Mouse (Mus musculus): Measurements from ENCODE around the gene Mis18a. TPM values are rescaled to one million over a fixed set of nuclear protein-coding genes. Genes with fewer than 3 reads are reported as not detected.

The Mis18a gene
- polyA plus RNA-seq, 1 experiment: 4.6 TPM

- H3K27me3 ChIP-seq (ENCODE audit: control insufficient read depth, insufficient read depth, insufficient read length): no peaks in the 10 kb centered on the region
- H3K4me2 ChIP-seq (ENCODE audit: low read depth): no peak overlapping the region
- no peak for TF ChIP-seq REST (IDR thresholded peaks at IDR 0.05; ENCODE audit: insufficient read depth, insufficient read length)
- no peak for TF ChIP-seq SRF (IDR thresholded peaks at IDR 0.05; ENCODE audit: control insufficient read depth, insufficient read length, low read depth)
- no peak for TF ChIP-seq E2F4 (IDR thresholded peaks at IDR 0.05; ENCODE audit: insufficient read depth)
- no peak for TF ChIP-seq POLR2AphosphoS2 (IDR thresholded peaks at IDR 0.05; ENCODE audit: insufficient read length, low read depth)
- TF ChIP-seq TCF3 (IDR thresholded peaks at IDR 0.05; ENCODE audit: insufficient read length, low read depth): no peak
- TF ChIP-seq MYOD1 (IDR thresholded peaks at IDR 0.05; ENCODE audit: control insufficient read depth in 1 of 3, insufficient read length in 2 of 3, low read depth in 2 of 3): no peak
- no peak for TF ChIP-seq MAX (IDR thresholded peaks at IDR 0.05; ENCODE audit: low read depth)
- TF ChIP-seq CEBPB (IDR thresholded peaks at IDR 0.05; ENCODE audit: insufficient read depth, poor library complexity, severe bottlenecking): no peak
- no peak for TF ChIP-seq MYOG (IDR thresholded peaks at IDR 0.05; ENCODE audit: control insufficient read depth in 1 of 3, insufficient read depth in 1 of 3, insufficient read length in 2 of 3, low read depth in 2 of 3)
- TF ChIP-seq USF1 (IDR thresholded peaks at IDR 0.05; ENCODE audit: low read depth): no peak
- no peak overlapping the region for H3K4me3 ChIP-seq
- no peak overlapping the region for H3ac ChIP-seq (ENCODE audit: control insufficient read depth, insufficient read length)
- H3K79me2 ChIP-seq (ENCODE audit: control insufficient read depth, insufficient read depth): no peaks in the 10 kb centered on the region
- peaks cover 8% of the 10 kb centered on the region for H3K36me3 ChIP-seq (ENCODE audit: control insufficient read depth, insufficient read depth)
These were observed 21.0 kb upstream of the Mis18a start for GRCm38 (mm10) chr16:90748169-90748568.

- no peak overlapping the region for H3K4me3 ChIP-seq
- H3ac ChIP-seq (ENCODE audit: control insufficient read depth, insufficient read length): no peak overlapping the region
- no peaks in the 10 kb centered on the region for H3K79me2 ChIP-seq (ENCODE audit: control insufficient read depth, insufficient read depth)
These were observed 19.9 kb upstream of the Mis18a start for GRCm38 (mm10) chr16:90747143-90747542.

GRCm38 (mm10) chr16:90738092-90738956 is 11.1 kb upstream of the Mis18a start, which contains the start of gene Mrap:
Mrap (plus strand) TSS chr16:90738207.
- H3K27me3 ChIP-seq (ENCODE audit: control insufficient read depth, insufficient read depth, insufficient read length): no peaks in the 10 kb centered on the region
- no peaks in the 10 kb centered on the region for H3K36me3 ChIP-seq (ENCODE audit: control insufficient read depth, insufficient read depth)
- H3K4me2 ChIP-seq (ENCODE audit: low read depth): no peak within 1 kb of the TSS
- no peak within 1 kb of the TSS for H3K4me3 ChIP-seq
- no peak for TF ChIP-seq USF1 (IDR thresholded peaks at IDR 0.05; ENCODE audit: low read depth)
- TF ChIP-seq TCF12 (IDR thresholded peaks at IDR 0.05; ENCODE audit: insufficient read depth, poor library complexity, severe bottlenecking): no peak
- TF ChIP-seq REST (IDR thresholded peaks at IDR 0.05; ENCODE audit: insufficient read depth, insufficient read length): no peak
- no peak for TF ChIP-seq MYOG (IDR thresholded peaks at IDR 0.05; ENCODE audit: control insufficient read depth in 1 of 3, insufficient read depth in 1 of 3, insufficient read length in 2 of 3, low read depth in 2 of 3)
- no peak for TF ChIP-seq MAX (IDR thresholded peaks at IDR 0.05; ENCODE audit: low read depth)
- no peak for TF ChIP-seq TCF3 (IDR thresholded peaks at IDR 0.05; ENCODE audit: insufficient read length, low read depth)
- TF ChIP-seq POLR2A (IDR thresholded peaks at IDR 0.05; ENCODE audit: insufficient read length, low read depth): no peak
- TF ChIP-seq E2F4 (IDR thresholded peaks at IDR 0.05; ENCODE audit: insufficient read depth): no peak
- TF ChIP-seq MYOD1 (IDR thresholded peaks at IDR 0.05; ENCODE audit: control insufficient read depth in 1 of 3, insufficient read length in 2 of 3, low read depth in 2 of 3): no peak
- TF ChIP-seq CEBPB (IDR thresholded peaks at IDR 0.05; ENCODE audit: insufficient read depth, poor library complexity, severe bottlenecking): no peak
- no peak for TF ChIP-seq SRF (IDR thresholded peaks at IDR 0.05; ENCODE audit: control insufficient read depth, insufficient read length, low read depth)
- no peak for TF ChIP-seq POLR2AphosphoS2 (IDR thresholded peaks at IDR 0.05; ENCODE audit: insufficient read length, low read depth)
- H3ac ChIP-seq (ENCODE audit: control insufficient read depth, insufficient read length): no peak within 1 kb of the TSS
- H3K79me2 ChIP-seq (ENCODE audit: control insufficient read depth, insufficient read depth): no peaks in the 10 kb centered on the region

More at GRCm38 (mm10) chr16:90747143-90747542, 19.9 kb upstream of the Mis18a start:
- Histone ChIP-seq H3K36me3 (ENCODE audit: control insufficient read depth, insufficient read depth) (peaks cover 4% of the 10 kb centered on the region), H3K4me2 (ENCODE audit: low read depth) (no peak overlapping the region), H3K27me3 (ENCODE audit: control insufficient read depth, insufficient read depth, insufficient read length) (no peaks in the 10 kb centered on the region)
- TF ChIP-seq POLR2A (IDR thresholded peaks at IDR 0.05; ENCODE audit: insufficient read length, low read depth) (no peak), REST (IDR thresholded peaks at IDR 0.05; ENCODE audit: insufficient read depth, insufficient read length) (no peak), E2F4 (IDR thresholded peaks at IDR 0.05; ENCODE audit: insufficient read depth) (no peak), TCF3 (IDR thresholded peaks at IDR 0.05; ENCODE audit: insufficient read length, low read depth) (no peak), MYOG (IDR thresholded peaks at IDR 0.05; ENCODE audit: control insufficient read depth in 1 of 3, insufficient read depth in 1 of 3, insufficient read length in 2 of 3, low read depth in 2 of 3) (no peak), CEBPB (IDR thresholded peaks at IDR 0.05; ENCODE audit: insufficient read depth, poor library complexity, severe bottlenecking) (no peak), MYOD1 (IDR thresholded peaks at IDR 0.05; ENCODE audit: control insufficient read depth in 1 of 3, insufficient read length in 2 of 3, low read depth in 2 of 3) (no peak)

- TF ChIP-seq POLR2A (IDR thresholded peaks at IDR 0.05; ENCODE audit: insufficient read length, low read depth) (no peak), SRF (IDR thresholded peaks at IDR 0.05; ENCODE audit: control insufficient read depth, insufficient read length, low read depth) (no peak), REST (IDR thresholded peaks at IDR 0.05; ENCODE audit: insufficient read depth, insufficient read length) (no peak), POLR2AphosphoS2 (IDR thresholded peaks at IDR 0.05; ENCODE audit: insufficient read length, low read depth) (no peak), E2F4 (IDR thresholded peaks at IDR 0.05; ENCODE audit: insufficient read depth) (no peak), TCF12 (IDR thresholded peaks at IDR 0.05; ENCODE audit: insufficient read depth, poor library complexity, severe bottlenecking) (no peak), MYOD1 (IDR thresholded peaks at IDR 0.05; ENCODE audit: control insufficient read depth in 1 of 3, insufficient read length in 2 of 3, low read depth in 2 of 3) (no peak), MYOG (IDR thresholded peaks at IDR 0.05; ENCODE audit: control insufficient read depth in 1 of 3, insufficient read depth in 1 of 3, insufficient read length in 2 of 3, low read depth in 2 of 3) (no peak), USF1 (IDR thresholded peaks at IDR 0.05; ENCODE audit: low read depth) (no peak), MAX (IDR thresholded peaks at IDR 0.05; ENCODE audit: low read depth) (no peak), CEBPB (IDR thresholded peaks at IDR 0.05; ENCODE audit: insufficient read depth, poor library complexity, severe bottlenecking) (no peak), TCF3 (IDR thresholded peaks at IDR 0.05; ENCODE audit: insufficient read length, low read depth) (no peak)
These were observed 9.6 kb upstream of the Mis18a start for GRCm38 (mm10) chr16:90736672-90737270.

More at GRCm38 (mm10) chr16:90736672-90737270, 9.6 kb upstream of the Mis18a start:
- H3ac ChIP-seq (ENCODE audit: control insufficient read depth, insufficient read length): no peak overlapping the region
- no peaks in the 10 kb centered on the region for H3K36me3 ChIP-seq (ENCODE audit: control insufficient read depth, insufficient read depth)
- no peaks in the 10 kb centered on the region for H3K79me2 ChIP-seq (ENCODE audit: control insufficient read depth, insufficient read depth)
- H3K27me3 ChIP-seq (ENCODE audit: control insufficient read depth, insufficient read depth, insufficient read length): no peaks in the 10 kb centered on the region
- H3K4me3 ChIP-seq: no peak overlapping the region
- H3K4me2 ChIP-seq (ENCODE audit: low read depth): no peak overlapping the region

All from myocyte (in vitro differentiated cells).